Mouse (Mus musculus) bone marrow, adult 2 months (tissue): ENCODE data around the gene Ankrd55. TPM values are rescaled to one million over a fixed set of nuclear protein-coding genes. Genes with fewer than 3 reads are reported as not detected.

ENCODE experiments used
- H3K27ac ChIP-seq: fragments of 200-500 bp; 2 replicates; pipeline ENCODE4 v1.5.1; 2012; ENCODE audit warnings: low read depth, mild to moderate bottlenecking, control low read depth, inconsistent platforms, low read length; ENCODE audit not compliant: control insufficient read depth, poor library complexity, insufficient read depth
- H3K4me1 ChIP-seq: fragments of 200-500 bp; 2 replicates; pipeline ENCODE4 v1.6.1; 2011; ENCODE audit warnings: low read length; ENCODE audit not compliant: control insufficient read depth, insufficient read depth
- H3K4me3 ChIP-seq: fragments of 200-500 bp; replicated peaks from 2 replicates; pipeline ENCODE3; 2011; ENCODE audit warnings: mild to moderate bottlenecking, low read depth, low read length, control low read depth; ENCODE audit not compliant: control insufficient read depth
- CTCF ChIP-seq: fragments of 200-500 bp; IDR thresholded peaks from 2 replicates; pipeline ENCODE4 v1.5.1; 2011; ENCODE audit warnings: low read length, control low read depth; ENCODE audit not compliant: control insufficient read depth, insufficient read depth
- POLR2A ChIP-seq: fragments of 200-500 bp; IDR thresholded peaks from 2 replicates; pipeline ENCODE4 v1.6.1; 2011; ENCODE audit warnings: low read depth, mild to moderate bottlenecking, control low read depth, low read length, borderline replicate concordance; ENCODE audit not compliant: control insufficient read depth
- WGBS: fragments of 180-500 bp; shearing (Covaris S2); methylation state at CpG from one replicate; pipeline ENCODE4 v1.1.7; 2018; 5-methylcytosine and 5-hydroxymethylcytosine counted together
- polyA plus RNA-seq: library from polyadenylated mRNA; stranded (reverse); fragments of >200 nt; gene quantifications from 2 replicates; pipeline ENCODE4 v1.2.4, GENCODE M21; 2011; ENCODE audit warnings: low replicate concordance; ENCODE audit not compliant: missing spikeins, insufficient read depth, insufficient read length

Ankrd55 gene
- polyA plus RNA-seq, 1 experiment, result not detected

- Histone ChIP-seq H3K4me1 (peaks cover 2% of the 10 kb centered on the region), H3K27ac (no peak overlapping the region), H3K4me3 (no peak overlapping the region)
- WGBS, result 7% methylated on average over 5 of the region's 5 CpGs
- no peak for TF ChIP-seq POLR2A
- no peak for TF ChIP-seq CTCF
Observed at GRCm38 (mm10) chr13:112433271-112433670, 145.0 kb downstream of the Ankrd55 start.

Other genes with a start within 250 kb of the Ankrd55 start
- 13.9 and 29.0 TPM in 2 replicates for gene Il6st, start 175.6 kb downstream of the Ankrd55 start, polyA plus RNA-seq